Mouse (Mus musculus) E14TG2a.4 (cell line): ENCODE results near the gene Mocs3.

Experiments
- H3K27me3 ChIP-seq: 2 replicates; pipeline ENCODE4 v1.6.1; 2014; ENCODE audit warnings: low read length, control low read depth; ENCODE audit not compliant: insufficient read depth
- H3K36me3 ChIP-seq: 2 replicates; pipeline ENCODE4 v1.6.1; 2014; ENCODE audit warnings: low read length, control low read depth; ENCODE audit not compliant: insufficient read depth
- H3K4me1 ChIP-seq: replicated peaks from 2 replicates; pipeline ENCODE4 v1.6.1; 2014; ENCODE audit warnings: low read depth, low read length, control low read depth
- H3K4me3 ChIP-seq: replicated peaks from 2 replicates; pipeline ENCODE4 v1.5.1; 2014; ENCODE audit warnings: mild to moderate bottlenecking, low read length
- H3K9me3 ChIP-seq: 2 replicates; pipeline ENCODE4 v1.6.1; 2014; ENCODE audit warnings: low read length, control low read depth
- CTCF ChIP-seq: conservative IDR thresholded peaks from 2 replicates; pipeline ENCODE4 v1.5.1; 2014; ENCODE audit warnings: low read length
- NANOG ChIP-seq: IDR thresholded peaks from 2 replicates; pipeline ENCODE4 v1.6.1; 2014; ENCODE audit warnings: borderline replicate concordance, low read length, mixed read lengths
- POU5F1 ChIP-seq: IDR thresholded peaks from 2 replicates; pipeline ENCODE4 v1.6.1; 2014; ENCODE audit warnings: low read length, borderline replicate concordance

Gene Mocs3

GRCm38 (mm10) chr2:168250270-168250669, 19.8 kb downstream of the Mocs3 start:
- H3K36me3 ChIP-seq, result no peaks in the 10 kb centered on the region
- H3K27me3 ChIP-seq, result peaks cover 3% of the 10 kb centered on the region
- peaks cover 33% of the 10 kb centered on the region for H3K4me1 ChIP-seq

GRCm38 (mm10) chr2:168252639-168253292, 22.3 kb downstream of the Mocs3 start:
- TF ChIP-seq CTCF (peak; percentile 94), NANOG (no peak), POU5F1 (no peak)
- peaks cover 3% of the 10 kb centered on the region; the same call in 1 of the 2 replicates for H3K27me3 ChIP-seq
- peak overlapping the region; percentile 52 for H3K4me3 ChIP-seq
- H3K4me1 ChIP-seq, result peaks cover 33% of the 10 kb centered on the region
- H3K36me3 ChIP-seq, result no peaks in the 10 kb centered on the region
- no peaks in the 10 kb centered on the region for H3K9me3 ChIP-seq

More at GRCm38 (mm10) chr2:168250270-168250669, 19.8 kb downstream of the Mocs3 start:
- no peak overlapping the region for H3K4me3 ChIP-seq
- H3K9me3 ChIP-seq, result no peaks in the 10 kb centered on the region
- TF ChIP-seq CTCF, result peak; percentile 79
- no peak for TF ChIP-seq POU5F1
- no peak for TF ChIP-seq NANOG

GRCm38 (mm10) chr2:168253822-168254221, 23.4 kb downstream of the Mocs3 start:
- Histone ChIP-seq H3K9me3 (no peaks in the 10 kb centered on the region), H3K4me3 (no peak overlapping the region), H3K4me1 (peaks cover 33% of the 10 kb centered on the region), H3K27me3 (peaks cover 3% of the 10 kb centered on the region; the same call in 1 of the 2 replicates), H3K36me3 (no peaks in the 10 kb centered on the region)
- TF ChIP-seq NANOG (no peak), POU5F1 (no peak), CTCF (no peak)

GRCm38 (mm10) chr2:168256506-168256905, 26.1 kb downstream of the Mocs3 start:
- Histone ChIP-seq H3K27me3 (peaks cover 24% of the 10 kb centered on the region), H3K4me3 (no peak overlapping the region)

GRCm38 (mm10) chr2:168257188-168257587, 26.8 kb downstream of the Mocs3 start:
- no peaks in the 10 kb centered on the region for H3K9me3 ChIP-seq
- H3K4me3 ChIP-seq, result no peak overlapping the region
- TF ChIP-seq POU5F1 (no peak), NANOG (no peak), CTCF (no peak)
- H3K36me3 ChIP-seq, result no peaks in the 10 kb centered on the region
- H3K4me1 ChIP-seq, result peaks cover 31% of the 10 kb centered on the region
- peaks cover 31% of the 10 kb centered on the region for H3K27me3 ChIP-seq

More at GRCm38 (mm10) chr2:168256506-168256905, 26.1 kb downstream of the Mocs3 start:
- H3K4me1 ChIP-seq, result peaks cover 28% of the 10 kb centered on the region
- H3K36me3 ChIP-seq, result no peaks in the 10 kb centered on the region
- TF ChIP-seq NANOG (no peak), POU5F1 (no peak), CTCF (no peak)
- no peaks in the 10 kb centered on the region for H3K9me3 ChIP-seq

GRCm38 (mm10) chr2:168259046-168259445, 28.6 kb downstream of the Mocs3 start:
- TF ChIP-seq NANOG (no peak), CTCF (no peak), POU5F1 (no peak)
- Histone ChIP-seq H3K27me3 (peaks cover 46% of the 10 kb centered on the region), H3K4me3 (no peak overlapping the region), H3K9me3 (no peaks in the 10 kb centered on the region), H3K4me1 (peaks cover 28% of the 10 kb centered on the region), H3K36me3 (no peaks in the 10 kb centered on the region)

- no peak for TF ChIP-seq POU5F1
- no peak for TF ChIP-seq CTCF
- no peak for TF ChIP-seq NANOG
- Histone ChIP-seq H3K27me3 (peaks cover 50% of the 10 kb centered on the region), H3K4me1 (peaks cover 18% of the 10 kb centered on the region), H3K9me3 (no peaks in the 10 kb centered on the region), H3K4me3 (no peak overlapping the region), H3K36me3 (no peaks in the 10 kb centered on the region)
Observed at GRCm38 (mm10) chr2:168260124-168260523, 29.7 kb downstream of the Mocs3 start.

- Histone ChIP-seq H3K9me3 (no peaks in the 10 kb centered on the region), H3K36me3 (no peaks in the 10 kb centered on the region), H3K4me3 (no peak overlapping the region), H3K4me1 (peaks cover 18% of the 10 kb centered on the region), H3K27me3 (peaks cover 47% of the 10 kb centered on the region)
- TF ChIP-seq POU5F1 (no peak), CTCF (no peak), NANOG (no peak)
Observed at GRCm38 (mm10) chr2:168260900-168261299, 30.5 kb downstream of the Mocs3 start.

GRCm38 (mm10) chr2:168268033-168268432, 37.6 kb downstream of the Mocs3 start:
- TF ChIP-seq CTCF, result peak; percentile 88
- no peak for TF ChIP-seq NANOG
- no peak for TF ChIP-seq POU5F1
- peaks cover 12% of the 10 kb centered on the region for H3K4me1 ChIP-seq
- H3K36me3 ChIP-seq, result no peaks in the 10 kb centered on the region
- H3K27me3 ChIP-seq, result peaks cover 70% of the 10 kb centered on the region
- H3K9me3 ChIP-seq, result no peaks in the 10 kb centered on the region
- H3K4me3 ChIP-seq, result peak overlapping the region; percentile 71
